Mouse (Mus musculus) cerebellum, adult (tissue): ENCODE measurements around the gene Nt5dc1.
"Not testable (repeated sequence)": the region's sequence is repeated elsewhere in the genome, so short reads cannot be mapped to it uniquely, and the experiment has no call there.

ENCODE experiments used
- ATAC-seq: cut with Nextera tagmentation; 2 replicates; pipeline ENCODE4 v1.9.2; 2017; ENCODE audit warnings: mild to moderate bottlenecking, moderate library complexity, mixed read lengths; ENCODE audit not compliant: insufficient number of reproducible peaks, low FRiP score, low TSS enrichment

The Nt5dc1 gene

GRCm38 (mm10) chr10:34316571-34317216 is 101.7 kb downstream of the Nt5dc1 start:
- ATAC-seq, result peak; percentile 92

DNA sequence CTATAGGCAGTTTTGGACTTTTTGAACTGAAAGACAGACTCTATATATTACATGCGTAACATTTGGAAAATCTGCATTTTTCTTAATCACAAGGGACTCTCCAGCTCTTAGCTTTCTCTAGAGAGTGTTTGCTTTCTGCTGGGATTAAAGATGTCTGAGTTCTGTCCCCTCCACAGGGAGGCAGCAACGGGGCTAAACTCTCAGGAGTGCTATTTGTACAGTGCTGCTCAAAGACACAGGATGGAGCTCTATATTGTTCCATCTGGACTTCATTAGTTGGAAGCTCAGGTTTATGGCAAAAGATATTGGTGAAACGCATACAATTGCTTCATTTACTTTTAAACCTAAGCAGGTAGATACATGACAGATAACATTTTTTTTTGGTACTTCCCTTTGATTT is 105.8 kb downstream of the Nt5dc1 start:
- no peak for ATAC-seq

GRCm38 (mm10) chr10:34309915-34310685 is 108.3 kb downstream of the Nt5dc1 start:
- ATAC-seq, result no peak

DNA sequence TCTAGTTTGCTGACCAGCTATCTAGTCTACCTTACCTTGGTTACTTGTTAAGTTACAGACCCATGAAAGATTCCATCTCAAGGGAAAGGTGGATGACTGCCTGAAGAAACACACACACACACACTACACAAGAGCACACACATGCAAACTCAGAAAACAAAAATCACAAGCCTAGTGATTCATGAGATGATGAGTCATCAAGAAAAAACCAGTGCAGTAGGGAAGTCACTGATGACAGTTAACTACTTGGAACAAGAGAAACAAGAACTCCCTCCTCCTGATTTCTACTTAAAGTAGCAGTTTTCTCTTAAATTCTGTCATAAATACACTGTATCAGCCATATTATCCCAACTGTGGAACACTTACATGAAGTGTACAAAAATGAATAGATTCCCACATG is 111.3 kb downstream of the Nt5dc1 start:
- ATAC-seq, result no peak

- no peak for ATAC-seq
Measured at GRCm38 (mm10) chr10:34300368-34300767, 118.0 kb downstream of the Nt5dc1 start.

DNA sequence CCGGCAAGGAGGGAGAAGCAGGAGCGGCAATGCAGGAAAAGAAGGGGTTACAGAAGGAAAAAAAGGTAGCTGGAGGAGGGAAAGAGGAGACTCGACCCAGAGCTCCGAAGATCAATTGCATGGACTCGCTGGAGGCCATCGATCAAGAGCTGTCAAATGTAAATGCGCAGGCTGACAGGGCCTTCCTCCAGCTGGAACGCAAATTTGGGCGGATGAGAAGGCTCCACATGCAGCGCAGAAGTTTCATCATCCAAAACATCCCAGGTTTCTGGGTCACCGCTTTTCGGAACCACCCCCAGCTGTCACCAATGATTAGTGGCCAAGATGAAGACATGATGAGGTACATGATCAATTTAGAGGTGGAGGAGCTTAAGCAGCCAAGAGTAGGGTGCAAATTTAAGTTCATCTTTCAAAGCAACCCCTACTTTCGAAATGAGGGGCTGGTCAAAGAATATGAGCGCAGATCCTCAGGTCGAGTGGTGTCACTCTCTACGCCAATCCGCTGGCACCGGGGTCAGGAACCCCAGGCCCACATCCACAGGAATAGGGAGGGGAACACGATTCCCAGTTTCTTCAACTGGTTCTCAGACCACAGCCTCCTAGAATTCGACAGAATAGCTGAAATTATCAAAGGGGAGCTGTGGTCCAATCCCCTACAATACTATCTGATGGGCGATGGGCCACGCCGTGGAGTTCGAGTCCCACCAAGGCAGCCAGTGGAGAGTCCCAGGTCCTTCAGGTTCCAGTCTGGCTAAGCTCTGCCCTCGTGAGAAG is 120.2 kb downstream of the Nt5dc1 start:
- no peak for ATAC-seq

DNA sequence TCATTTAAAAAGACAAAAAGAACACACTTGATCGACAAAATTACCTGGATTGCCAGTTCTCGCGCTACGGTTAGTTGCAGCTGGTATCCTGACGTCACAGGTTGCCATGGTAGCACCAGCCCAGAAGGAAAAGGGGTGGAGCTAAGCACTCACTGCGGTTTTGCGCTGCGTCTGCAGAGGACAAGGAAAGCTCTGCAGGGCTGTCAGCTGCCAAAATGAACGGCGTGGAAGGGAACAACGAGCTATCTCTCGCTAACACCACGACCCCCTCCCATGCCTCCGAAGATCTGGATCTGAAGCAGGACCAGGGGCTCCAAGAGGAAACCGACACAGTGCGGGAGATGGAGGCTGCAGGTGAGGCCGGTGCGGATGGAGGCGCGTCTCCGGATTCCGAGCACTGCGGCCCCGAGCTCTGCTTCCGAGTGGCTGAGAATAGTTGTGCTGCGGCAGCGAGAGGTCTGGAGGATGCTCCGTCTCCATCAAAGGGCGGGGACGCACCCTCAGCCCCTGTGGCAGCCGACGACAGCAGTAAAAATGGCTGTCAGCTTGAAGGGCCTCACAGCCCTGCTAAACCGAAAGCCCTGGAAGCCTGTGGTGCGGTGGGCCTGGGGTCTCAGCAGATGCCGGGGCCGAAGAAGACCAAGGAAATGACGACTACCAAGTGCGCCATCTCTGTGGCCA is 120.9 kb downstream of the Nt5dc1 start, which contains the start of gene Tspyl4:
TSS of gene Tspyl4 (plus strand) at position 144 of the 681 bp plus-strand sequence.
- ATAC-seq, result peak; percentile 88

DNA sequence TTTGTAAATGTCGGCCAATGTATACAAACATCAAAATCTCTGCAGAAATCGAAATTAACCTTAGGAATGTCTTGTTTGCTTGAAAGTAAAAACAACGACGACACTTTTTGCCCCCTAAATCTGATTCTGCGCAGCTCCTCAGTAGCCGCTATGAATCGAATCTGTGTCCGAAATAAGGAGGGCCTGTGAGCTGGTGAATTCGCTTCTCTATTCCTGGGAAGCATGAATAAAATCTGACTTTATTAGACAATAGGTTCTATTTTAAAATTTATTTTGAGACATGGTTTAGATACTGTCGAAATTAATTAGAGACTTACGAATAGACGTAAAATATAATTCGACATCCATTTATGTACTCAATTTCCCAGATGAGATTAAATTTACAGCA is 121.4 kb downstream of the Nt5dc1 start:
- no peak for ATAC-seq

- ATAC-seq, result peak; percentile 31
Measured at GRCm38 (mm10) chr10:34282420-34283238, 135.7 kb downstream of the Nt5dc1 start.

GRCm38 (mm10) chr10:34281962-34282388 is 136.4 kb downstream of the Nt5dc1 start, which contains the start of gene Tspyl1:
Tspyl1 (plus strand) TSS chr10:34282190.
- peak; percentile 98 for ATAC-seq

- ATAC-seq, result peak; percentile 9; the same call in 1 of the 2 replicates
Measured at GRCm38 (mm10) chr10:34281211-34281961, 137.0 kb downstream of the Nt5dc1 start.

DNA sequence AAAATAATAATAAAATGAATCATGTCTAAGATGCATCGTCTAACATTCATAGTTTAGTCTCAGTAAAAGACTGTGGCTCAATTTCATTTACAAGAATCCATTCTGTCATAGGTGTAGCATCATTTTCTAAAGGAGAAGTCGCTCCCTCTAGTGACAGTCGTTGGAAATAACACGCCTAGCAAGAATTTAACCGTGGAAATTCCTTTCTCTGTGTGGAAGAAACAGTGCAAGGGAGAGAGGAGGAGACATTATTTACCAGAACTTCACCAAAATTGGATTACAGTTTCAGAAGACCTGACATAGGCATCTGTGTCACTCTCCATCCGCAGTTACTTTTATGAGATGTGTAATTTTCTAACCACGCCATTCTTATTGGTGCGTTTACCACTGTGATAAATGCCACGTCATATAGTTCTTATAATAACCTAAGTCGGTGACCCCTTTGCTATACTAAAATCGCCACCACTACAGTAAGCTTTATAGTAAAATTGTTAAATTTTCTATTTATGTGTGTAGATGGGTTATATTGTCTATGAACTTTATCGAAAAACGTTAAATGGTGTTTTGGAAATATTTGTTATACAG is 137.7 kb downstream of the Nt5dc1 start:
- 0 out of 2 replicates have a peak, but pooled peaks have one; percentile 33 for ATAC-seq

DNA sequence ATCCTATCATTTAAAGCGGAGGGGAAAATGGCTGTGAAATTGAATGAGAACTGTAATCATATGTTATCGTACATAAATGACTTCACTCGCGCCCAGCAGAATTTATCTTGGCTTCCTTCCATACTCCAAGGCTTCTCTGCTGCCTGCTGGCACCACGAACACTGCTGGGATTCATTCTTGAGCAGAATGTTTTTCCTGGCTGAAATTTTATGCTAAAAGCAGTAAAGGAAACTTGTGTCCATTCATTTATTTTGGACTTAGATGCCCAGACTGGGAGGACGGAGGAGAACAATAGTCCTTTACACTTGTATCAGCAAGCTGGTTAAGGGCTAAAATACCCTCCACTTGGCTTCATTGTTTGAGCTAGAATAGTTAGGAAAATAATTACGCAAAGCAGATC is 146.7 kb downstream of the Nt5dc1 start:
- ATAC-seq, result peak; percentile 45; the same call in 1 of the 2 replicates

DNA sequence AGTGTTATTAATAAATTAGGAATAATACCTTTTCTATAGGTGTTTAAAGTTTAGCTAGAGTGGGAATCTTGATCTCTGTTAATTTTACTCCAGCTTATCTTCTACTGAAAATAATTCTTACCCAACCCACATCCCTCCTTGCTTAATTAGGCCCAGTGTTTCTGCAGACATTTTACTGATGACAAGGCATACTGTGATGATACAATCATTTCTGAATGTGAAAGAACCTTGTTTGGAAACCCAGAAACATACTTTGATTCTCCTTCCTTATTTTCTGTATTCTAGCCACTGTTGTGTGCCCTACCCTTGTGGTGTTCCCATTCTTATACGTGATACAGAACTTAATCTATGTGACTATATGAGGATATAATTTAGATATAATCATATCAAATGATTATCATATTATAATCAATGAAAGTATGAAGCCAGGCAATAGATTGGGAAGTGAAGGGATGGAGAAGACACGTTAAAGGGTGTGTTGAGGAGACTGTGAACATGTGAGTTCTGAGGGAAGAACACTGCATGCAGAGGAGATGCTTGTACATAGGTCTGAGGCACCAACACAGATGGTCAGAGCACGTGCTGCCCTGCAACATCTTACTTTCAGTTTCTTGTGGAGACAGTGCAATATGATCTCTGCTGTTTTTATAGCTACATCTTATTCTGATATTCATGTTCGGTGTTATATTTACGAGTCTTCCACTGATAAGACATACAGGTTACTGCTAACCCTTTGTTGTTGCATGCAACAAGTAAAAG is 150.9 kb downstream of the Nt5dc1 start:
- ATAC-seq, result no peak

GRCm38 (mm10) chr10:34265106-34265505 is 153.2 kb downstream of the Nt5dc1 start:
- ATAC-seq, result no peak

GRCm38 (mm10) chr10:34252833-34253232 is 165.5 kb downstream of the Nt5dc1 start:
- not testable (repeated sequence) for ATAC-seq

- ATAC-seq, result no peak
Measured at GRCm38 (mm10) chr10:34249594-34249993, 168.8 kb downstream of the Nt5dc1 start.

DNA sequence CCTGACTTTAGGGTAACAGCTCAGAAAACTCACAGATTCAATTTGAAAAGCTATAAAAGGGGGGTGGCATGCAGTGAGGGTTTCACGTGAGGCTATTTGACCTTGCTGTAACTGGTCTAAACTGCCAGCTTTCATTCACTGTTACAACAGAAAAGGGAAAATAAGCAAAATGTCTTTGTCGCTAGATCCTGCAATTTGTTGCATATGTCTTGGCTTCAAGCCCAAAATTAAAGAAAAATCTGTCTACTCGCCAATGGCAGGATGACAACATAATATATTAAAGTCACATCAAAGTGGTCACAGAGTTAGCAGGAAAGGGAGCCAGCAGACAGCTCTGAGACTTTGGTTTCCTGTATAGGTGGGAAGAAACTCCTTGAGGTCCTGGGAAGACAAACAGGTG is 170.6 kb downstream of the Nt5dc1 start:
- no peak for ATAC-seq
